Comparison of ENCODE assay signal across 29 mouse cellular contexts in genomic region chr8:11709542-11709941, GRCm38 (mm10). TPM values are rescaled to one million over a fixed set of nuclear protein-coding genes. Genes with fewer than 3 reads are reported as not detected.
DNase-seq lines count a peak whose midpoint lies in the region; ATAC-seq and TF ChIP-seq lines count a peak whose summit lies in the region.
"Had no signal": no experiment of that assay in that cellular context is flagged by ENCODE, and none has a peak within 500 bp of the region (broad histone marks: within the 10 kb centered on the region; RNA-seq: fewer than 3 reads in every experiment).

No protein-coding gene starts in this region.

- peak overlapping the region; percentile 21; the same call in 1 of the 2 replicates for H3K27ac ChIP-seq in intestine, embryonic 16.5 days (ENCODE audit: low read length)
- no peak overlapping the region for H3K27ac ChIP-seq in intestine, embryonic 15.5 days
- 0 out of 2 replicates have a peak overlapping the region, but pooled peaks have one; percentile 23 for H3K27ac ChIP-seq in liver, embryonic 13.5 days
- H3K27ac ChIP-seq in liver, embryonic 12.5 days = no peak overlapping the region
- peak overlapping the region; percentile 72 for H3K27ac ChIP-seq in liver, postnatal 0 days (ENCODE audit: low read depth)
- H3K27ac ChIP-seq: embryonic facial prominence, embryonic 12.5 days; embryonic facial prominence, embryonic 15.5 days; gastrocnemius, adult 2 months; heart, embryonic 15.5 days; hindbrain, embryonic 15.5 days had no signal

- WGBS in intestine, embryonic 16.5 days = 75% methylated on average over 3 of the region's 3 CpGs
- 80% methylated on average over 3 of the region's 3 CpGs for WGBS in intestine, embryonic 15.5 days
- 57% methylated on average over 3 of the region's 3 CpGs for WGBS in liver, embryonic 13.5 days (ENCODE audit: insufficient replicate concordance)
- WGBS in liver, embryonic 12.5 days (ENCODE audit: insufficient replicate concordance) = 56% methylated on average over 3 of the region's 3 CpGs
- 50% methylated on average over 3 of the region's 3 CpGs for WGBS in liver, postnatal 0 days (ENCODE audit: insufficient replicate concordance)

- no peak overlapping the region for H3K4me2 ChIP-seq in intestine, embryonic 16.5 days (ENCODE audit: low read depth, low read length)
- H3K4me2 ChIP-seq in intestine, embryonic 15.5 days (replicated peaks) = no peak overlapping the region
- H3K4me2 ChIP-seq in liver, embryonic 13.5 days = no peak overlapping the region
- H3K4me2 ChIP-seq in liver, embryonic 12.5 days = no peak overlapping the region
- no peak overlapping the region for H3K4me2 ChIP-seq in liver, postnatal 0 days (ENCODE audit: low read depth, low read length)
- H3K4me2 ChIP-seq: embryonic facial prominence, embryonic 12.5 days; embryonic facial prominence, embryonic 15.5 days; heart, embryonic 12.5 days; heart, embryonic 15.5 days; hindbrain, embryonic 15.5 days had no signal

- H3K9me3 ChIP-seq in intestine, embryonic 16.5 days (ENCODE audit: control insufficient read depth, low read length) = no peaks in the 10 kb centered on the region
- no peaks in the 10 kb centered on the region for H3K9me3 ChIP-seq in intestine, embryonic 15.5 days
- H3K9me3 ChIP-seq in liver, embryonic 13.5 days (replicated peaks) = no peaks in the 10 kb centered on the region
- H3K9me3 ChIP-seq in liver, embryonic 12.5 days (replicated peaks) = no peaks in the 10 kb centered on the region
- no peaks in the 10 kb centered on the region for H3K9me3 ChIP-seq in liver, postnatal 0 days (ENCODE audit: low read length)
- H3K9me3 ChIP-seq: embryonic facial prominence, embryonic 12.5 days; embryonic facial prominence, embryonic 15.5 days; G1E; heart, embryonic 12.5 days; heart, embryonic 15.5 days; hindbrain, embryonic 15.5 days had no signal

- no peak overlapping the region for H3K9ac ChIP-seq in intestine, embryonic 16.5 days (ENCODE audit: low read depth, low read length)
- no peak overlapping the region for H3K9ac ChIP-seq in intestine, embryonic 15.5 days
- H3K9ac ChIP-seq in liver, embryonic 13.5 days = no peak overlapping the region
- H3K9ac ChIP-seq in liver, embryonic 12.5 days = no peak overlapping the region
- no peak overlapping the region for H3K9ac ChIP-seq in liver, postnatal 0 days (replicated peaks)
- H3K9ac ChIP-seq: embryonic facial prominence, embryonic 12.5 days; embryonic facial prominence, embryonic 15.5 days; forebrain, postnatal 0 days; heart, embryonic 12.5 days; heart, embryonic 15.5 days; hindbrain, embryonic 15.5 days had no signal

- peaks cover 28% of the 10 kb centered on the region; the same call in 1 of the 2 replicates for H3K4me1 ChIP-seq in intestine, embryonic 16.5 days (ENCODE audit: control insufficient read depth, insufficient read depth, low read length)
- peaks cover 24% of the 10 kb centered on the region; the same call in 1 of the 2 replicates for H3K4me1 ChIP-seq in intestine, embryonic 15.5 days (replicated peaks)
- H3K4me1 ChIP-seq in liver, embryonic 13.5 days (replicated peaks) = peaks cover 12% of the 10 kb centered on the region
- peaks cover 11% of the 10 kb centered on the region for H3K4me1 ChIP-seq in liver, embryonic 12.5 days
- peaks cover 14% of the 10 kb centered on the region for H3K4me1 ChIP-seq in liver, postnatal 0 days (ENCODE audit: insufficient read depth)
- H3K4me1 ChIP-seq: embryonic facial prominence, embryonic 12.5 days; hindbrain, embryonic 15.5 days had no signal

- TF ChIP-seq EP300 in liver, postnatal 0 days (IDR thresholded peaks at IDR 0.05; ENCODE audit: low read depth) = no peak

- no peak for DNase-seq in liver, embryonic 13.5 days
- no peak for DNase-seq in liver, postnatal 0 days
- no peak for DNase-seq in cerebellum, postnatal 4 days (ENCODE audit: low spot score in 2 of 2)
- DNase-seq: adrenal gland, postnatal 10 days; adrenal gland, postnatal 36 days; B cell, adult 2 months; cerebellum, adult 18-20 months; cerebellum, adult 9-10 months; cerebellum, postnatal 14 days; forebrain, postnatal 0 days; gastrocnemius, adult 2 months; gastrocnemius, postnatal 14 days; heart, adult 11 months; heart, postnatal 14 days; heart, postnatal 4 days had no signal

- no peak overlapping the region for H3K4me3 ChIP-seq in intestine, embryonic 16.5 days (ENCODE audit: low read length)
- H3K4me3 ChIP-seq in intestine, embryonic 15.5 days (replicated peaks) = no peak overlapping the region
- no peak overlapping the region for H3K4me3 ChIP-seq in liver, embryonic 13.5 days (replicated peaks)
- no peak overlapping the region for H3K4me3 ChIP-seq in liver, embryonic 12.5 days
- no peak overlapping the region for H3K4me3 ChIP-seq in liver, postnatal 0 days (ENCODE audit: low read depth, low read length)
- H3K4me3 ChIP-seq: embryonic facial prominence, embryonic 12.5 days; embryonic facial prominence, embryonic 15.5 days; gastrocnemius, adult 2 months; heart, embryonic 12.5 days; heart, embryonic 15.5 days; hindbrain, embryonic 15.5 days had no signal

- no peaks in the 10 kb centered on the region for H3K27me3 ChIP-seq in intestine, embryonic 16.5 days (replicated peaks; ENCODE audit: control insufficient read depth, insufficient read depth, low read length)
- H3K27me3 ChIP-seq in intestine, embryonic 15.5 days (replicated peaks) = no peaks in the 10 kb centered on the region
- H3K27me3 ChIP-seq in liver, embryonic 13.5 days = no peaks in the 10 kb centered on the region
- H3K27me3 ChIP-seq in liver, embryonic 12.5 days (replicated peaks) = no peaks in the 10 kb centered on the region; the same call in 1 of the 2 replicates
- no peaks in the 10 kb centered on the region for H3K27me3 ChIP-seq in liver, postnatal 0 days (ENCODE audit: insufficient read depth, low read length)
- H3K27me3 ChIP-seq: embryonic facial prominence, embryonic 12.5 days; embryonic facial prominence, embryonic 15.5 days; heart, embryonic 12.5 days; heart, embryonic 15.5 days; hindbrain, embryonic 15.5 days; Patski had no signal

- no peak for ATAC-seq in intestine, embryonic 16.5 days
- no peak for ATAC-seq in intestine, embryonic 15.5 days
- no peak for ATAC-seq in liver, embryonic 13.5 days (ENCODE audit: low read depth)
- ATAC-seq in liver, embryonic 12.5 days = no peak
- ATAC-seq in liver, postnatal 0 days = peak; percentile 72
- ATAC-seq: forebrain, embryonic 14.5 days; forebrain, postnatal 0 days; Patski had no signal

- no peak for TF ChIP-seq CTCF in liver, postnatal 0 days (IDR thresholded peaks at IDR 0.05; ENCODE audit: low read depth)

- H3K36me3 ChIP-seq in intestine, embryonic 16.5 days (ENCODE audit: control insufficient read depth, insufficient read depth, low read length) = no peaks in the 10 kb centered on the region
- H3K36me3 ChIP-seq in intestine, embryonic 15.5 days = no peaks in the 10 kb centered on the region
- no peaks in the 10 kb centered on the region for H3K36me3 ChIP-seq in liver, embryonic 13.5 days
- H3K36me3 ChIP-seq in liver, embryonic 12.5 days = no peaks in the 10 kb centered on the region
- H3K36me3 ChIP-seq in liver, postnatal 0 days (replicated peaks; ENCODE audit: insufficient read depth, low read length) = no peaks in the 10 kb centered on the region
- H3K36me3 ChIP-seq: embryonic facial prominence, embryonic 12.5 days; embryonic facial prominence, embryonic 15.5 days; G1E; heart, embryonic 12.5 days; heart, embryonic 15.5 days; hindbrain, embryonic 15.5 days had no signal

RNA-seq across cellular contexts. Expression of gene 1700016D06Rik, which starts 8.7 kb away (rescaled TPM):
- not detected in 2 replicates for polyA plus RNA-seq in intestine, embryonic 16.5 days (2015; fragmentation: Nextera tagmentation; extraction: Ambion mirVana)
- not detected in 2 replicates for polyA plus RNA-seq in intestine, embryonic 15.5 days (2015; fragmentation: Nextera tagmentation; extraction: Ambion mirVana)
- polyA plus RNA-seq in liver, embryonic 13.5 days (2015; fragmentation: Nextera tagmentation; extraction: Ambion mirVana) = not detected in 2 replicates
- not detected in 2 replicates for polyA plus RNA-seq in liver, embryonic 12.5 days (2016; fragmentation: Nextera tagmentation; extraction: Ambion mirVana)
- polyA plus RNA-seq in liver, postnatal 0 days (2015; fragmentation: Nextera tagmentation; extraction: Ambion mirVana) = not detected in 2 replicates
- polyA plus RNA-seq: embryonic facial prominence, embryonic 12.5 days; embryonic facial prominence, embryonic 15.5 days; forebrain, embryonic 11.5 days; forebrain, embryonic 14.5 days; frontal cortex, adult 2 months; G1E; heart, embryonic 12.5 days; heart, embryonic 15.5 days; hindbrain, embryonic 11.5 days; hindbrain, embryonic 15.5 days; Patski had no signal

RNA-seq across cellular contexts. Expression of gene Arhgef7, which starts 18.0 kb away (rescaled TPM):
- polyA plus RNA-seq in intestine, embryonic 16.5 days (2015; fragmentation: Nextera tagmentation; extraction: Ambion mirVana) = 23.9 and 24.0 TPM in 2 replicates
- polyA plus RNA-seq in intestine, embryonic 15.5 days (2015; fragmentation: Nextera tagmentation; extraction: Ambion mirVana) = 27.7 and 28.4 TPM in 2 replicates
- 9.4 and 11.5 TPM in 2 replicates for polyA plus RNA-seq in liver, embryonic 13.5 days (2015; fragmentation: Nextera tagmentation; extraction: Ambion mirVana)
- polyA plus RNA-seq in liver, embryonic 12.5 days (2016; fragmentation: Nextera tagmentation; extraction: Ambion mirVana) = 19.1 and 19.5 TPM in 2 replicates
- polyA plus RNA-seq in liver, postnatal 0 days (2015; fragmentation: Nextera tagmentation; extraction: Ambion mirVana) = 7.6 and 9.2 TPM in 2 replicates

Comparison
In these comparisons a context has a peak if more than half of its experiments do, and no peak if none do; other contexts are left out.
1. H3K27ac ChIP-seq: peak in intestine, embryonic 16.5 days (single experiment), liver, embryonic 13.5 days (single experiment) and liver, postnatal 0 days (single experiment); none in intestine, embryonic 15.5 days (single experiment) and liver, embryonic 12.5 days (single experiment).